Mouse (Mus musculus) CD8-positive naive resting alpha-beta T cell, adult 2 months (primary cell): Measurements from ENCODE around the gene Dlx5.

ENCODE experiments used
- DNase-seq, 2 experiments: peaks; one replicate each; pipeline ENCODE4 v3.0.0; 2022; ENCODE audit warnings: low read depth in 2 of 2, low spot score in 2 of 2

Gene Dlx5

DNA sequence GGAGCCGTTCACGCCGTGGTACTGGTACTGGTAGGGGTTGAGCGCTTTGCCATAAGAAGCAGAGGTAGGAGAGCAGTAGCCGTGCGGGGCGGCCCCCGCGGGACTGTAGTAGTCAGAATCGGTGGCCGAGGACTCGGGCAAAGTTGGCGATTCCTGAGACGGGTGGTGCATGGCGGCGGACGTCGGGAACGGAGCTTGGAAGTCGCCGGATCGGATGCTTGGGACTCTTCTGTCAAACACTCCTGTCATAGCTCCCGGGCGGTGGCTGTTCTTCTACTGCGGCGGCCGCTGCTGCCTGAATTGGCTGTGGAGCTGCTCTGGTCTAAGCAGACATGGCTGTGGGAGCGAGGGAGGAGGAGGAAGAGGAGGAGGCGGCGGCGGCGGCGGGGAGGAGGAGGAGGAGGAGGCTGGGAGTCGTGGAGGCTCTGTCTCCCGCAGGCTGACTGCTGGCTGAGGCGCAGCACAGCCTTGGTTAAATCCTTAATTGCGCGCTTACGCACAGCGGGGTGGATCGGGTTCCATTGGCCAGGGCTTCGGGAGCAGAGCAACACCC is at the start of gene Dlx5:
Gene Dlx5, minus strand, starts transcription at position 448 of the 553 bp plus-strand sequence.
- no peak for DNase-seq

DNA sequence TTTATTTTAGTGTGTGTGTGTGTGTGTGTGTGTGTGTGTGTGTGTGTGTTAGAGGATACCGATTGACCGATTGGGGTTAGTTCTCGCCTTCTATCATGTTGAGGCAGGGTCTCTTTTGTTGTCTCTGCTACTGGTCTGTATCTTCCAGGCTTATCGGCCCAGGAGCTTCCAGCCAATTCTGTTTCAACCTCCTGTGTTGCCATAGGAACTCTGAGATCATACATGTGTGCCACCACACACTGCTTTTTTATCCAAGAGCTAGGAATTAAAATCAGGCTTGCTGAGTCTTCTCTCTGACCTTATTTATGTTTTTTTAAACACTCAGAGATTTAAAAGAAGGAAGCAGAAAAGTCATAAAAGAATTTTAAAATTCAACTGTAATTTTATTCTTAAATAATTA is 49.6 kb upstream of the Dlx5 start:
- no peak for DNase-seq

DNA sequence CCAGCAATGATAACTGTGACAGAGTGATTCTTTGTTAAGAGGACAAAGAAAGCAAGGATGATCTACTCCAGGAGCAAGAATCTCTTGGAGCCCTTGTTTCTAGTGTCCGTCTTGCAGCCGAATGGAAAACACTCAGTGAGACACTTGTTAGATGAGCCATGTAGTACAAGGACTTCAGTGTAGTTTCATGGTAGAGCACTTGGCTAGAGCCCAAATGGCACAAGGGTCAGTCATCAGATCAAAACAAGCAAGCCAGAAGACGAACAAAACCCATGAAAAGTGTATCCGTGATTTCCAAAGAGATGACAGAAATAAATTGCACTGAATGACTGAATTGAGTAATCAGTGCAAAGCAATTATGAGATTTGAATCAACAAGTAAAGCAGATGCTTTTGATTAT is 48.9 kb upstream of the Dlx5 start:
- no peak for DNase-seq

GRCm38 (mm10) chr6:6925264-6925663 is 43.4 kb upstream of the Dlx5 start:
- no peak for DNase-seq

GRCm38 (mm10) chr6:6917334-6917733 is 35.4 kb upstream of the Dlx5 start:
- DNase-seq = no peak

DNA sequence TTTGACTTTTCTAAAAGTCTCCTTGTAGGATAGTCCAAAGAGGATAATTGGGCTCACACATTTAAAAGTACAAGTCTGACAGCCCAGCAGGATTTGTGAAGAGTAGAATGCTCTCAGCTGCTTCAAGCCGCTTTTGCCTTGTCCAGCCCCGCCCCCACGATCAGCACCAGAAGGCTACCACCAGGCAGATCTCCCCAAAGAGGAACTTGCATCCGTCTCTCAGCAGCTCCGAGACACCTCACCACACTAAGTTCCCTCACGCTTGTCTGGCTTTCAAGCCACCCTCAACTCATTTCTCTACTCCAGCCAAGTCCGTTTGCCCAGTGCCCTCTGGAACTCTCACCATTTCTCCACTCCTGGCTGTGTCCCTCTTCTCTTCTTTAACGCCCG is 33.6 kb upstream of the Dlx5 start:
- DNase-seq = no peak

- DNase-seq = no peak
Measured at GRCm38 (mm10) chr6:6914849-6915525, 33.1 kb upstream of the Dlx5 start.

DNA sequence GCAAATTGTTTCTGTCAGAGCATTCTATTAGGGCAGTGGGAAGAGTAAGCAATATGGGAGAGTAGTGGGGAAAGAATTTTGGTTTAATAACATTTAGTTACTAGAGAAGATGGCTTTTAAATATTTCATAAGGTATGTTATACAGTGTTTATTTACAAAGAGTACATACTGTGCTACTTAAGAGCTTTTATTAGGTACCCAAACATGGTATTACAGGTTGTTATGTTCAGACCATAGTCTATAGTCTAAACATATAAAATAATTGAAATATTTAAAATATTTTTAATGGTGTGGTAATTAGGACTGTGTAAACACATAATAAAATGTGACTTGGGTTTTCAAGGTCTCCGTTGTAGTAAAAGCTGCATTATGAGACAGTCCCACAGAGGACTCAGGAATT is 32.4 kb upstream of the Dlx5 start:
- DNase-seq = no peak

DNA sequence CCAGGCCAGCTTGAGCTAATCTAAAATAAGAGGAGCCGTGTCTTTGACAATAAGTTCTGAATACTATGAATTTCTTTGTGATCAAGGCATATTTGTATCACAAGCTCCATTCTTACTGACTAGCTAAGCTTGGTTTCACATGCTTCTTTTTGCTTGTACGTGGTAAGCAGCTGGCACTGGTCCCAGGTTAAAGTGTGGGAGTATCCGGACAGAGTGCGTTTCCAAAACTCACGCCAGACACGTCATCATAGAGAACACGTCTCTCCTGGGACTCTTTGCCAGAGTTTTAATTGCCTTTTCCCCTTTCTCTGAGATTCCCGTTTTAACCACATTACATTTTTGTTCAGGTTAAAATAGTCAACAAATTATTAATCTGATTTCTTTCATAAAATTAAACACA is 27.7 kb upstream of the Dlx5 start:
- DNase-seq = no peak

DNA sequence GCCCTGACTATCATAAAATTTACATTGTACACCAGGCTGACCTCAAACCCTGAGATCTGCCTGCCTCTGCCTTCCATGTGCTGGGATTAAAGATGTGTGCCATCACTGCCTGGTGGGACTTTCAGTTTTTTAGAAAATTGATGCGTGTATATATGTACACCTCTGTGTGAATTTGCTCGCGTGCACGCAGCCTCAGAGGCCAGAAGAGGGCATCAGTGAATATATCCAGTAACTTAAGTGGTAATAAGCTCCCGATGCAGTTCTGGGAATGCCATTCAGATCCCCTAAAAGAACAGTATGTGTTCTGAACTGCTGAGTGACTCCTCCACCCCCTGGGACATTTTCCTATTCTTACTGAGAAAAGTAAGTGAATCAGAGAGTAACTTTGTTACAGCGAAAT is 8.2 kb upstream of the Dlx5 start:
- DNase-seq = no peak

DNA sequence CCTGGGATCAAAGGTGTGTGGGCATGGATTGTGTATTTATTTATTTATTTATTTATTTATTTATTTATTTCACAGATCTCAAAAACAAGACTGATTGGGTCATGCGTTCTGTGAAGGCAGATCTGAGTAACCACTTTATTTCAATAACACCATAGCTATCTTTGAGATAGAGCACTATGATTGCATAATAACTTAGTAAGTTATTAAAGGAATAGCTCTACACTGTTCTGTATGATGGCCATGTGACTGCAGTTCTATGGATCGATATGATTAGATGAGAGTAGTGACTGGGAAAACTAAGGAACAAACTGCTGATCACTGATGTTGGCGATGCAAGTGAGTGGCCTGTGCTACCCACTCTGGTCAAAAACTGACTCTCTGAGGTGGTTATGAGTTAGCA is 4.3 kb upstream of the Dlx5 start:
- DNase-seq = no peak

DNA sequence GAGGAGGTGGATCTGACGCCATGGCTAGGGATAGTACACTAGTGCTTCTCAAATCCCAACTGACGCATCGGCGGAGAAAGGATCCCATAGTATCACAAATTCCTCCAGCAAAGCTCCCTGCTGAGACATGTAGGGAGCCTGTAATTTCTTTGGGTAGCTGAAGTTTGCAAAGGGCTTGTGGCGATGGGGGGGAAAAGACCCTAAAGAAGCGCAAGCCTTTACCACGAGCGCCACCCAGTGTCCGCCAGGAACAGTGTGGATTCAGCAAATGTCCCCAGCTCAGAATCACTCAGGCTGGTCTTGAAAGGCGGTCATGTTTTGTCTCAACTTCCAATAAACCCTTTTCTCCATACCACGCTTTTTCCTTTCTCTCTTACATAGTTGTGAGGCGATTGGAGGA is 3.0 kb upstream of the Dlx5 start:
- DNase-seq = no peak

DNA sequence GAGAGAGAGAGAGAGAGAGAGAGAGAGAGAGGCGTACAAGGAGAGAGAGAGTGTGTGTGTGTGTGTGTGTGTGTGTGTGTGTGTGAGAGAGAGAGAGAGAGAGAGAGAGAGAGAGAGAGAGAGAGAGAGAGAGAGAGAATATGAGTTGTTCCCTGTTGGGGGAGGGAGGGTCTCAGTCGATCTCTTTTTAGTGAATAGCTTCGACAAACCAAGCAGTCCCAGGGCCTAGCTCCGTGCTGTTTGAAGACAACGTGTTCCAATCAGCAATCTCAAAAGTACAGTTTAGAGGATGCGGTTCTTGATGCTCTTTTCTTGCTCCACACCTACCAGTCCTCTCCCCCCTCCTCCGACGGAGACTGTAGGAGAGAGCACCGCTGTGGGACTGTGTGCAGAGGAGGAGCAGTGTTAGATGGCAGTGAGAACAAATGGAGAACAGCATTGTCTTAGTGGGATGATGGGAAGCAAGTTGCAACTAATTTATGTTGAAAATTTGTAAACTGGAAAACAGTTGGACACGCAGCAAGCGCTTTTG is 447 bp upstream of the Dlx5 start:
- DNase-seq = no peak

GRCm38 (mm10) chr6:6881115-6881637 is 709 bp downstream of the Dlx5 start:
- no peak for DNase-seq

DNA sequence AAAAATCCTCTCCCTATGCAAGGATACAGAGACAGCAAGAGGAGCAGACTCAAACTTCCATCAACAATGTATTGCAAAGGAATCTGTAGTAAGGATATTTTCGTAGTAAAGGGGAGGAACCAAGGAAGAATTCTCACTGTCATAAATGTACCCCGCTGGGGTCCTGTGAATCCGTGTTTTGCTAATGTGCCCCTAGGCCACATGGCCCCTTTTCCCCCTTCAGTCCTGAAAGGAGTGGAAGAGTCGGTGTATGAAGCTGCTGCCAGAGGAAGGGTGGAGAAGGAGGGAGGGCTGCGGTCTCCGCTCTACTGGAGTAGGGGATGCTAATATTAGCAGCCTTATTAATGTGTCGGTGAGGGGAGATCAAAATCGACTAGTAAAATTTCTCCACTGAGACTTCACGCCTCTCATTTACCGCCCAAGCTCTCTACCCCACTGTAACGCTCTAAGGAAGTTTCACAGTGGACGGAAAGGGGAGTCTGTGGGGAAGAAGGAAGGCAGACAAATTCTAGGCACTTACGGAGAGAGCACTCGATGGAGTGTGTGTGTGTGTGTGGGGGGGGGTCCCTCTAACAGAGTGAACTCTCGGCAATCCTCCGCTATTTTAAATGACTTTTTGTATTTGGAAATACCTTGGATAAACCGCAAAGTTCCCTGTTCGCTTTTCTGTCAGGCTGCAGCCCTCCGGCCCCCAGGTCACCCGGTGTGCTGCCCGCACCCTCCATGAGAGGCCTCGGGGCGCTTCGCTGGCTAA is 1.3 kb downstream of the Dlx5 start:
- no peak for DNase-seq

DNA sequence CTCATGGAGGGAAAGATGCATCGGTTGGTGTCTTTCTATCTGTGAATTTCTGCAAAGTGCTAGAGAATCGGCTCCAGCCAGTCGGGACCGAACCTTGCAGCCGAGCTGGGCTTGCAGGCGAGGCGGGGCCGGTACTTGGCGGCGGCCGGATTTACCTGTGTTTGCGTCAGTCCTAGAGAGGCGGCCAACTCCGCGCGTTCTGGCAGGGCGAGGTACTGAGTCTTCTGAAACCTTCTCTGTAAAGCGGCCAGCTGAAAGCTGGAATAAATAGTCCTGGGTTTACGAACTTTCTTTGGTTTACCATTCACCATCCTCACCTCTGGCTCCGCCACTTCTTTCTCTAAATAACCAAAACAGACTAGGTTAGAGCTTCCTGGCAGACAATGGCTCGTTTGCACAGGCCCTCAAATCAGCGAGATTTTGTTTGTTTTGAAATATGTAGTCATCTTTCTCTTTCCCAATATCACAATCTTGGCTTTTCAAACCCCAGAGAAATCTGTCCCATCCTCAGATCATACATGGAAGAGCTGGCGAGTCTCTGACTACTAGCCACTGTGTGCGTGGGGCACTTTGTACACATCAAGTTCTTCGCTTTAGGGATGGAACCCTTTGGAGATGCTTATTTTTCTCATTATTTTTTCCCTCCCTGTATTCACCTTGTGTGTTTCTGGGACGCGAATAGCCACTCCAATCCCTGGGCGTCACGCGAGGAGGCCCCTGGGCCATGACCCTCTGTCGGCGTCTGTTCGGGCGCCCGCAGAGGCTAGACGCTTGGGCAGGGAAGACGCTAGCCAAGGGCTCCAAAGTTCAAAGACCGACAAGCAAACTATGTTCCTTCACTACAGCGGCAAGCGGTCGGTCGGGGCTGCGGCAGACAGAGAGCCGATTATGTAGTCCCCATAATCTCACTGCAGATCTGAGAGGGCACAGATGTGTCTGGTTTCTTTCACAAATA is 2.2 kb downstream of the Dlx5 start:
- DNase-seq = no peak

- no peak for DNase-seq
Measured at GRCm38 (mm10) chr6:6878841-6879291, 3.0 kb downstream of the Dlx5 start.

DNA sequence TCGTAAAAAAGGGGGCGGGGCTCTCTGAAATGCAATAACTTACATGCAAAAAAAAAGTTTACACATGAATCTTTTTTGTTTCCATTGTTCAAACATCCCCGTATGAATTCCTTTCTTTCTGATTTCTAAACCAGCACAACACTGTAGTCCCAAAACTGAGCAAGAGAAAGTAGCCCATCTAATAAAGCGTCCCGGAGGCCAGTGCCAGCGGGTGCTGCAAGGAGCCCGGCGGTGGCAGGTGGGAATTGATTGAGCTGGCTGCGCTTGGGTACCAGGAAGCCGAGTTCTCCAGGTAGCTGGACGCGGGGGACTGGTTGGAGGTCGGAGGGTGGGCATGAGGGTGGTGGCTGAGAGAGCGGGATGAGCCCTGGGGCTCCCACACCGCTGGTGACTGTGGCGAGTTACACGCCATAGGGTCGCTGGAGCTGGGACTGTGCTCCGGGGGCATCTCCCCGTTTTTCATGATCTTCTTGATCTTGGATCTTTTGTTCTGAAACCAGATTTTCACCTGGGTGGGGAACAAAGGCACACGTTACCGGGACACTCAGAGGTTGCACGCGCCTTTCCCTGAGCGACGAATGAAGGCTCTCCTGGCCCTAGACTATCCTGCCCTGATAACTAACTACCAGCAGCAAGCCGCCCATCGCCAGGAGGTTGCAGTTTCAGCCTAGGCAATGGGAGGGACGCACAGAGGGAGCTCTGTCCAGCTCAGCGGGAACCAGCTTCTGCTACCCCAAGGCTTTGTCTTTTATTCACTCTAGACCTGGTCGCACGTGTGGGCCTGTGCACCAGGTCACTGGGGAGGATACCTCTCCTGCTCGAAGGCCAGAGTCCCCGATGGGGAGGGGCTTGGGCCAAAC is 3.7 kb downstream of the Dlx5 start:
- no peak for DNase-seq

DNA sequence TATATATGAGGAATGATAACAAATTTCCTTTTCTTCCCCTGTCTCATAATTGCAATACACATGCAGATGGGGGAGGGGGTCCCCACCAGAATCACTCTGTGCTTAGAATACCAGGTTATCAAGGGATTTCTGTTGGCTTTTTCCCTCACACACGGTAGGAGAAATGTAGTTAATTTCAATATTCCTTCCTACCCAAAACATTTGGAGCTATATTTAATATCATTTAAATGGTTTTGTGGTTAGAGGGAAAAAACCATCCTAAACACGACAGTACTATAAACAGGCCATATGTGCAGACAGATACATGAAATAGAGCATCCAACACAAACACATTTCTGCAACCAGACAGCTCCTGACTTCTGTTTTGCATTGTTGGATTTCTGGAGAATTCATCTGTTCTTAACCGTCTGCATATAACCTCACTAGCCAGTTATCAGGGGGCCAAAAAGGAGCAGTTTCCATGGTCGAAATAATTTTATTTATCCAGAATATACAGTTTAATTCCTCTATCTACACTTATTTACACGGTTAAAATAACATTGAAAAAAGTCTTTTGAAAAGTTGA is 4.5 kb downstream of the Dlx5 start:
- no peak for DNase-seq

- no peak for DNase-seq
Measured at GRCm38 (mm10) chr6:6876731-6877130, 5.2 kb downstream of the Dlx5 start.
